Mouse (Mus musculus): ENCODE results near the gene Thsd4. TPM values are rescaled to one million over a fixed set of nuclear protein-coding genes. Genes with fewer than 3 reads are reported as not detected.

The Thsd4 gene
- polyA plus RNA-seq, 1 experiment from 2014 or later: 11.4 TPM

DNA sequence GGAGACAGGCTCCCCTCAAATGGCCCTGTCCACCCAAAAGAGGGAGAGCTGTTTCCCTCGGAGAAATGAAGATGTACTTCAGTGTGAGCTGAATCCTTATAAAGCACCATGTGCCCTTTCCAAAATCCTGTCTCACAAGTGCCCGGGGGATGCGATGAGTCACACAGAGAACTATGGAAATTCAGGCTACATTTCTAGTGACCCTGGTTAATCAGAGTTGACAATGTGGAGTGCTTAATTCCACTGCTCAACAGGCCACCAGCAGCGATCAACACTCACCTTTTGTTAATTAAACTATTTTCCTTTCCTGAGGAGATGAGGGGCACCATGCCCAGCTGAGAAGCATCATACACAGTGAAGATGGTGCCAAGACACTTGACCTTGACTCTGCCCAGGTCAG, 138.9 kb downstream of the Thsd4 start:
- no peak for TF ChIP-seq CTCF (IDR thresholded peaks at IDR 0.05; ENCODE audit: low read depth)
- H3K4me2 ChIP-seq (replicated peaks; ENCODE audit: low read depth): no peak overlapping the region
- H3K9ac ChIP-seq (ENCODE audit: low read depth, low read length): no peak overlapping the region
- H3K36me3 ChIP-seq (ENCODE audit: control insufficient read depth, insufficient read depth): no peaks in the 10 kb centered on the region
- 77% methylated on average over 4 of the region's 4 CpGs for WGBS
- no peaks in the 10 kb centered on the region for H3K4me1 ChIP-seq (replicated peaks; ENCODE audit: control insufficient read depth, insufficient read depth, low read length)
- no peak for ATAC-seq
- H3K4me3 ChIP-seq (ENCODE audit: low read depth, low read length): no peak overlapping the region
- H3K27me3 ChIP-seq (replicated peaks; ENCODE audit: control insufficient read depth, insufficient read depth, low read length): no peaks in the 10 kb centered on the region
- H3K9me3 ChIP-seq (ENCODE audit: control insufficient read depth): no peaks in the 10 kb centered on the region
- no peak overlapping the region for H3K27ac ChIP-seq (ENCODE audit: low read depth, low read length)

DNA sequence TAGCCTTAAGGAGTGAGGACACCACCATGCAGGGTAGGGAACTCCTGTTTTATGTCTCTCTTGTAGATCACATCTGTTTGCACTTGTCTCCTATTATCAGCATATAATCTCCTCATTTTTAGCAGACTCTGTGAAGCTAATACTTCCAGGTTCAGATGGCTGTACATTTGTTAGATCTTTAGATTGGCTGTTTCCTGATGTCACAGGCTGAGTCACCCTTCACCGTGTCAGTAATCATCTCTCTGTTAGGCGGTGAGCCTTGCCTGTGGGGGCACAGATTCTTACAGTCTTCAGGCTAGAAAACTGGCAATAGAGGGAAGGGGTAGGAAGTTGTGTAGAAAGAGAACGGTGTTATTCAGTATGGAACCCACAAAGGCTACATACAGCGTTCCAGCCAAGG, 139.3 kb downstream of the Thsd4 start:
- Histone ChIP-seq H3K4me1 (replicated peaks; ENCODE audit: control insufficient read depth, insufficient read depth, low read length) (no peaks in the 10 kb centered on the region), H3K27ac (ENCODE audit: low read depth, low read length) (no peak overlapping the region), H3K4me3 (ENCODE audit: low read depth, low read length) (no peak overlapping the region), H3K9me3 (ENCODE audit: control insufficient read depth) (no peaks in the 10 kb centered on the region), H3K4me2 (replicated peaks; ENCODE audit: low read depth) (no peak overlapping the region), H3K36me3 (ENCODE audit: control insufficient read depth, insufficient read depth) (no peaks in the 10 kb centered on the region), H3K27me3 (replicated peaks; ENCODE audit: control insufficient read depth, insufficient read depth, low read length) (no peaks in the 10 kb centered on the region), H3K9ac (ENCODE audit: low read depth, low read length) (no peak overlapping the region)
- no peak for ATAC-seq
- TF ChIP-seq CTCF (IDR thresholded peaks at IDR 0.05; ENCODE audit: low read depth): no peak
- 67% methylated on average over 4 of the region's 4 CpGs for WGBS

DNA sequence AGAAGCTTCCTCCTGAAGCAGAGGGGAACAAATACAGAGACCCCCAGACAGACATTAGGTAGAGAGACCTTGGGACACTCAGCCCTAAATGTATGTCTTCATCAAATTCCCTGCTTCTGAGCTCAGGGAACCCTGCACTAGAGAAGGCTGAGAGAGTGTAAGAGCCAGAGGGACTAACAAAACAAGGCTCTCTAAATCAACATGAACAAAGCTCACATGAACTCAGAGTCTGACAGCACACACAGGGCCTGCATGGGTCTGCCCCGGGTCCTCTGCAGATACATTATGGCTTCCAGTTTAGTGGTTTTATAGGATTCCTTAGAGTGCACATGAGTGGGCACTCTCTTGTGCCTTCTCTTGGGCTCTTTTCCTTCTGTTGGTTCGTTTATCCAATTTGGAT, 140.8 kb downstream of the Thsd4 start:
- Histone ChIP-seq H3K9me3 (ENCODE audit: control insufficient read depth) (no peaks in the 10 kb centered on the region), H3K9ac (ENCODE audit: low read depth, low read length) (no peak overlapping the region), H3K4me1 (replicated peaks; ENCODE audit: control insufficient read depth, insufficient read depth, low read length) (no peaks in the 10 kb centered on the region), H3K4me3 (ENCODE audit: low read depth, low read length) (no peak overlapping the region), H3K27me3 (replicated peaks; ENCODE audit: control insufficient read depth, insufficient read depth, low read length) (no peaks in the 10 kb centered on the region), H3K36me3 (ENCODE audit: control insufficient read depth, insufficient read depth) (no peaks in the 10 kb centered on the region), H3K4me2 (replicated peaks; ENCODE audit: low read depth) (no peak overlapping the region), H3K27ac (ENCODE audit: low read depth, low read length) (no peak overlapping the region)
- ATAC-seq: no peak
- WGBS: 81% methylated on average over 2 of the region's 2 CpGs
- no peak for TF ChIP-seq CTCF (IDR thresholded peaks at IDR 0.05; ENCODE audit: low read depth)

DNA sequence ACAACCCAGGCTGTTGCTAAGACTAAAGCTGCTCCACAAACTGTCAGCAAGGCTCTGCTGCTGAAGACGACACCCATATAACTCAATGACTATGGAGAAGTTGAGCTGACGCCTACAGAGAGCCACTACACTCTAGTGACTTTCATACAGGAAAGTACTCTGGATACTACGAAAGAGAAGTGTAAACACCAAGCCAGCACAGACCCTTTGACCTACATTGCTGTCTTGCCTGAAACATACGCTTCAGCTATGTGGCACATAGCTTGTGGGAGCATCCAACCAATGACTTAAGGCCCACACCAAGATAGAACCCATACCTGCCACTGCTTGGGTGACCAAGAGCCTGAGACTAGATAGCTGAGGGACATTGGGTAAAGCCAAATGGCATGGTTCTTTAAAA, 141.3 kb downstream of the Thsd4 start:
- Histone ChIP-seq H3K9me3 (ENCODE audit: control insufficient read depth) (no peaks in the 10 kb centered on the region), H3K9ac (ENCODE audit: low read depth, low read length) (no peak overlapping the region), H3K4me1 (replicated peaks; ENCODE audit: control insufficient read depth, insufficient read depth, low read length) (no peaks in the 10 kb centered on the region), H3K27me3 (replicated peaks; ENCODE audit: control insufficient read depth, insufficient read depth, low read length) (no peaks in the 10 kb centered on the region), H3K27ac (ENCODE audit: low read depth, low read length) (no peak overlapping the region), H3K4me2 (replicated peaks; ENCODE audit: low read depth) (no peak overlapping the region), H3K4me3 (ENCODE audit: low read depth, low read length) (no peak overlapping the region), H3K36me3 (ENCODE audit: control insufficient read depth, insufficient read depth) (no peaks in the 10 kb centered on the region)
- ATAC-seq: no peak
- TF ChIP-seq CTCF (IDR thresholded peaks at IDR 0.05; ENCODE audit: low read depth): no peak
- WGBS: 82% methylated on average over 4 of the region's 4 CpGs

DNA sequence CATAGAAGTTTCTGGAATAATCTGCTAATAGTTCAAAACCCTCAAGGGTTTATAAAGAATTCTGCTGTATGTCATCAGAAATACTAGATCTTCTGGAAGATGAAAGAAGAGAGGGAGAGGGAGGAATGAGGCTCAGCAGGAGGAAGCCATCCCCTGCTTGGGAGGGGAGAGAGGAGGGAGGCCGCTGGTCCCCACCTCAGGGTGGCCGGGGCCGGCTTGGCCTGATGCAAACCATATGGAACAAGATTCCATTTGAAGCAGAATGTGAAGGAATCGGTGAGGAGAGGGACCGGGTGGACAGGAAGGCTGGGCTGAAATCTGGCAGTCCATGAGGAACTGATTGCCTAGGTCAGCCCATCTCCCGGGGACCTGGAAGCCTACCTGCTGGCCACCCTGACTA, 143.6 kb downstream of the Thsd4 start:
- no peaks in the 10 kb centered on the region for H3K9me3 ChIP-seq (ENCODE audit: control insufficient read depth)
- ATAC-seq: no peak
- no peak overlapping the region for H3K4me2 ChIP-seq (replicated peaks; ENCODE audit: low read depth)
- no peak for TF ChIP-seq CTCF (IDR thresholded peaks at IDR 0.05; ENCODE audit: low read depth)
- no peak overlapping the region for H3K27ac ChIP-seq (ENCODE audit: low read depth, low read length)
- no peaks in the 10 kb centered on the region for H3K27me3 ChIP-seq (replicated peaks; ENCODE audit: control insufficient read depth, insufficient read depth, low read length)
- H3K9ac ChIP-seq (ENCODE audit: low read depth, low read length): no peak overlapping the region
- peaks cover 5% of the 10 kb centered on the region; the same call in 1 of the 2 replicates for H3K36me3 ChIP-seq (ENCODE audit: control insufficient read depth, insufficient read depth)
- H3K4me1 ChIP-seq (replicated peaks; ENCODE audit: control insufficient read depth, insufficient read depth, low read length): no peaks in the 10 kb centered on the region
- no peak overlapping the region for H3K4me3 ChIP-seq (ENCODE audit: low read depth, low read length)
- WGBS: 63% methylated on average over 6 of the region's 6 CpGs

DNA sequence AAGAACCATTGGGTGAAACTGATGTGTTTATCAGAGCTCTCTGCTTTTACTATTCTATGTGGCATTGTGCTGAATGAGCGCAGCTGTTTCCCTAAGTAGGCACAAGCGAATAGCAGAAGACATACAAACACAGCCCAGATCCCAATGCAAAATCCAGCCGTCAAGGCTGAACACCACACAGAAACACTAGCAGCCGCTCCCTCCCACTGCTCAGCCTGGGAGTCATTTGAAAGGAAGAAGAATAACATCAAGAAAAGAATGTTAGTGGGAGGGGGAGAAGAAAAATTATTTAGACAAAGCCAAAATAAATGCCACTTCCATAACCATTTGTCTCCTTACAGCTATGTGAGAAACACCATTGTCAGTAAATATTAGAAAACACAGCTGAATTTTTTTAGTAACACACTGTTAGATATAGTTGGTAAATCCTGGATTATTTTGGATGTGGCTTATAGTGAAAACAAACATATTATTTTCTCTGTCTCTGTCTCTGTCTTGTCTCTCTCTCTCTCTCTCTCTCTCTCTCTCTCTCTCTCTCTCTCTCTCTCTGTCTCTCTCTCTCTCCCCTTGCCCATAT, 148.6 kb downstream of the Thsd4 start:
- no peak overlapping the region for H3K4me3 ChIP-seq (ENCODE audit: low read depth, low read length)
- 54% methylated on average over 4 of the region's 4 CpGs for WGBS

DNA sequence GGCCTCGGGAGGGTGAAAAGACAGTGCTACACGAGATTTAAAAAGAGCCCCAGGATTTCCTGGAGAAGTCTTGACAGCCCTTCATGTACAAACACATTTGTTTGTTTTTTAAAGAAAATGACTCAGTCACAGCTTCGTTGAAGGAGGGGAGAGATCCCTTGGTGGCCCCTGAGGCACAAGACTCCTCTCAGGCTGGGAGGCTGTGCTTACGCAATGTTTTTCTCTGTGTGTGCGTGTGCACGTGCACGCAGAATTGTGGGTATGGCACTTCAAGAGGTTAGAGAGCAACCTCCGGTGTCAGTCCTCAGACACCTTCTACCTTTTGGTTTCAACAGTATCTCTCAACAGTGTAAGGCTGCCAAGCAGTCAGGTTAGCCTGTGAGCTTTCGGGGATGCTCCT, 153.3 kb downstream of the Thsd4 start:
- Histone ChIP-seq H3K4me1 (replicated peaks; ENCODE audit: control insufficient read depth, insufficient read depth, low read length) (0 out of 2 replicates have a peak, but pooled peaks cover 9% of the 10 kb centered on the region), H3K4me2 (replicated peaks; ENCODE audit: low read depth) (no peak overlapping the region), H3K27me3 (replicated peaks; ENCODE audit: control insufficient read depth, insufficient read depth, low read length) (no peaks in the 10 kb centered on the region), H3K4me3 (ENCODE audit: low read depth, low read length) (no peak overlapping the region), H3K9ac (ENCODE audit: low read depth, low read length) (no peak overlapping the region), H3K36me3 (ENCODE audit: control insufficient read depth, insufficient read depth) (no peaks in the 10 kb centered on the region; the same call in 1 of the 2 replicates), H3K9me3 (ENCODE audit: control insufficient read depth) (no peaks in the 10 kb centered on the region), H3K27ac (ENCODE audit: low read depth, low read length) (no peak overlapping the region)
- ATAC-seq: peak; percentile 55
- no peak for TF ChIP-seq CTCF (IDR thresholded peaks at IDR 0.05; ENCODE audit: low read depth)
- 32% methylated on average over 9 of the region's 9 CpGs for WGBS

More for the DNA sequence above, 148.6 kb downstream of the Thsd4 start:
- Histone ChIP-seq H3K9me3 (ENCODE audit: control insufficient read depth) (no peaks in the 10 kb centered on the region), H3K36me3 (ENCODE audit: control insufficient read depth, insufficient read depth) (peaks cover 5% of the 10 kb centered on the region; the same call in 1 of the 2 replicates), H3K4me2 (replicated peaks; ENCODE audit: low read depth) (no peak overlapping the region), H3K4me1 (replicated peaks; ENCODE audit: control insufficient read depth, insufficient read depth, low read length) (0 out of 2 replicates have a peak, but pooled peaks cover 6% of the 10 kb centered on the region), H3K27me3 (replicated peaks; ENCODE audit: control insufficient read depth, insufficient read depth, low read length) (no peaks in the 10 kb centered on the region), H3K9ac (ENCODE audit: low read depth, low read length) (no peak overlapping the region), H3K27ac (ENCODE audit: low read depth, low read length) (no peak overlapping the region)
- TF ChIP-seq CTCF (IDR thresholded peaks at IDR 0.05; ENCODE audit: low read depth): no peak
- no peak for ATAC-seq
